Mouse (Mus musculus) gastrocnemius, postnatal 14 days (tissue): ENCODE results near the gene Clta. TPM values are rescaled to one million over a fixed set of nuclear protein-coding genes. Genes with fewer than 3 reads are reported as not detected.
A peak's percentile ranks its signal among the peaks of the same experiment; 100 is the strongest.
"Not testable (repeated sequence)": the region's sequence is repeated elsewhere in the genome, so short reads cannot be mapped to it uniquely, and the experiment has no call there.

Experiments used
- DNase-seq: peaks from one replicate; pipeline ENCODE4 v3.0.0; 2021; ENCODE audit warnings: mixed read lengths
- intact Hi-C: fragments of 180-260 bp; cut with DNase I; formaldehyde crosslinking; loops from one replicate; pipeline ENCODE4 v1.15.1; 2025; ENCODE audit warnings: low total_unique reads
- total RNA-seq, 2 experiments: library from RNA; stranded (reverse); gene quantifications; 2 replicates each; pipeline ENCODE4 v1.2.3; 2021

Clta gene
- total RNA-seq, 2 experiments from 2014 or later, result 65.7 to 75.0 TPM

DNA sequence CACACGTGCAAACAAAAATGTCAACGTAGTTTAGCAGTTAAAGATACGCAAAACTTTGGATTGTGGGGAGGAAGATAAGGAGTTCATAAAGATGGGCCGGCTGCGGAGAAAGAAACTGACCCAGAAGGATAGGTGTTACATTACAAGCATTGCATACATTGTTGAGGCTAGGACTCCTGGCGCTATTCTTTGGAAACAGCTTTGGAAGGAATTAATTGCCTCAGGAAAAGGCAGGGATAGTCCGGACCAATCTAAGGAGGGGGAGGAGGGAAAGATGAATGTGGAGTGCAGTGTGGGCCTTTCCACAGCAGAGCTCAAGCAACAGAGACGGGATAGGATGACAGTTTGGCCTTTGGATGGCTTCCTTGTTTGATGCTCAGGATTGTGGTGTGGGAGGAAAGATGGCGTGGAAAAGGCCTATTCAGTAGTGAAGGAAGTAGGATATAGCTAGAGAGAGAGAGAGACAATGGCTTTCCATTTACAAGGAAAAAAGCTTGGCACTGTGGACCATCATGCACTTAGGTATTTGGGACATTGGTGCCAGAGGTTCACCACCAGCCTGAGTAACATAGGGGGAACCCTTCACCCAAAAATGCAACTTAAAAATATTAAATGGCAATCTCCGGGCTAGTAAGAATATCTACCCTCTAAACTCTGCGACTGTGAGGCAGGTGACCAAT lies 9.3 kb downstream of the Clta start:
- DNase-seq, result no peak
- intact Hi-C loops, result no loop called here

DNA sequence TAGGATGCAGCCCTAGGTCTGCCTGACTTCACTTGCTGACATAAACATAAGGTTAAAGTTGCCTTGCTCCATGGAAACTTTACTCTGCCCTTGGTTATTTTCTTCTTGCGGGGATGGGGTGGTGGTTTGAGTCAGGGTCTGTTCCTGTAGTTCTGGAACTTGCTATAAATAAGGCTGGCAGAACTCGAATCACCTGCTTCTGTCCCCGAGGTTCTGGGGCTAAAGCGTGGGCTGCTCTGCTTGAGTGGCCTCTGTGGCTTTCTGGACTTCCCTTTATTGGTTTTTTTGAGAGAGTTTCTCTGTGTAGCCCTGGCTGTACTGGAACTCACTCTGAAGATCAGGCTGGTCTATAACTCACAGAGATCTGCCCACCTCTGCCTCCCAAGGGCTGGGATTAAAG lies 11.8 kb downstream of the Clta start:
- DNase-seq, result no peak
- intact Hi-C loops, result no loop called here

- intact Hi-C loops, result no loop called here
- no peak for DNase-seq
Measured at GRCm38 (mm10) chr4:44016791-44017190, 12.5 kb downstream of the Clta start.

DNA sequence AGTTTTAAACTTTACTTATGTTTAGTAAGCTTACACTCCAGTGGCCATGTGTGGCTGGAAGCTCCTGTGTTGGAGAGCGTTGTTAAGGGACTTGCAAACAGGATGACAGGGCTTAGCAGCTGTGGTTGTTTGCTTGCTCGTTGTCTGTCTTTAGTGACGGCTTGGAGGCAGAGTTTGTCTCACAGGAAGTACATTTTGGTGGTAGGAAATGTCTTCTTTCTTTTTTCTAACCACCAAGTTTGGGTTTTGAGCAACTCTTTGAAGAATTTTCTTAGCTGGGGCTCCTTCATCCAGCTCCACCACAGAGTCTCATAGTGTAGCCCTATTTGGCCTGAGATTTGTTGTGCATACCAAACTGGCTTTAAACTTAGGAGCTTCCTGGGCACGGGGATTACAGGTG lies 18.1 kb downstream of the Clta start:
- intact Hi-C loops, result no loop called here
- DNase-seq, result no peak

DNA sequence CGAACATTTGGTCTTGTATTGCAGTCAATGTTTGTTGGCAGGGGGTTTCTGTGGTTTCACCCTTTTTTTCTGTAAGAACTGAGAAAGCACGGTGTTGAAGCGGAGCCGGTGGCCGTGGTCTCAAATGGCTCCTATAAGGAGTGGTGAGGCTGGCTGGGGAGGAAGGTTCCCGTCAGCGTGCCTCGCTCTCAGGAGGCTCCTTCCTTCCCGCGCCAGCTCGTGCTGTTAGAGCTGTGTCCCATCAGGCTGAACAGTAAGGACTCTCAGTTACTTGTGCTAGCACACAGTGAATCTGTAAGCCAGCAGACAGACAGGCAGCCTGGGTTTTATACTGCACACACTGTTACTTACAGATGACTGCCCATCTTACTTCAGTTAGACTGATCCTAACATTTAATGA lies 18.5 kb downstream of the Clta start:
- DNase-seq, result no peak
- intact Hi-C loops, result no loop called here

DNA sequence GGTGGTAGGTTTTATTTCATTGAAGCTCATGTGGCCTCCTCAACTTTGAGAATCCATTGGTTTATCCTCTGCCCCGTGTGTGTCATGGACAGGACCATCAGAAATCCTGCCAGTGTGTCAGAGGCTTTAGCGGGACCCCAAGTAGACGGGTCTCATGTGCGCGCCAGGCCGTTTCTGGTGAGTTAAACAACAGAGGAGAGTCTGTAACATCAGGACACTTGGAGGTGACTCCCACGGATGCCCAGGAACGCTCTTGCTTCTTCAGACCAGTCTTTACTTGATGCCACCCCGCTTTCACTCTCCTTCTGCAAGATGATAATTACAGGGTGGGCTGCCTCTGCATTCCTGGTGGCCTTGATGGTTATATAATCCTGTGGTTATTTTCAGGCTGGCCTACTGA lies 19.4 kb downstream of the Clta start:
- intact Hi-C loops, result no loop called here
- no peak for DNase-seq

- intact Hi-C loops, result no loop called here
- DNase-seq, result no peak
Measured at GRCm38 (mm10) chr4:44024241-44024640, 20.0 kb downstream of the Clta start.

GRCm38 (mm10) chr4:44025570-44025969 lies 21.3 kb downstream of the Clta start:
- intact Hi-C loops, result no loop called here

GRCm38 (mm10) chr4:44028303-44029135 lies 24.3 kb downstream of the Clta start:
- DNase-seq, result no peak
- intact Hi-C loops, result no loop called here

More at GRCm38 (mm10) chr4:44025570-44025969, 21.3 kb downstream of the Clta start:
- DNase-seq, result no peak

GRCm38 (mm10) chr4:44029661-44030066 lies 25.4 kb downstream of the Clta start:
- peak; percentile 42 for DNase-seq
- intact Hi-C loops, result no loop called here

DNA sequence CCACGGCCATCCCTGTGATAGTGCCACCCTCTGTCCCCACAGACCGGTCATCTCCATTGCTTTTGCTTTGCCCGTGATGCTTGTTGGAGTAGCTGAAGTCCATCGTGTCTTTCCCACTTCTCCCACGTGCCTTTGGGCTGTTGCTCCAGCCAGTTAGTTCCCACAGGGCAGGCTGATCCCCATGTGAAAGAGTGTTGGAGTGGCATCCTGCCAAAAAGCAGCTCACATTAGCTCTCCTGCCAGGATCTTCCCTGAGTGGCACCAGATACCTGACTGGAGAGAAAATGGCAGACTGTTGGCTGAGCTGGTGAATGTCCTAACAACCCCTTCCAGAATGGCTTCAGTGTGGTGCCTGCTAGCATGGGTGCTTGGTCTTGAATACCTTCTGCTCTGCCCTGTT lies 27.3 kb downstream of the Clta start:
- no peak for DNase-seq
- intact Hi-C loops, result no loop called here

GRCm38 (mm10) chr4:44036455-44036854 lies 32.2 kb downstream of the Clta start:
- intact Hi-C loops, result no loop called here
- no peak for DNase-seq

- no peak for DNase-seq
Measured at GRCm38 (mm10) chr4:44040802-44041201, 36.5 kb downstream of the Clta start.

GRCm38 (mm10) chr4:44042429-44042828 lies 38.2 kb downstream of the Clta start:
- DNase-seq, result no peak
- intact Hi-C loops, result no loop called here

More at GRCm38 (mm10) chr4:44040802-44041201, 36.5 kb downstream of the Clta start:
- intact Hi-C loops, result no loop called here

DNA sequence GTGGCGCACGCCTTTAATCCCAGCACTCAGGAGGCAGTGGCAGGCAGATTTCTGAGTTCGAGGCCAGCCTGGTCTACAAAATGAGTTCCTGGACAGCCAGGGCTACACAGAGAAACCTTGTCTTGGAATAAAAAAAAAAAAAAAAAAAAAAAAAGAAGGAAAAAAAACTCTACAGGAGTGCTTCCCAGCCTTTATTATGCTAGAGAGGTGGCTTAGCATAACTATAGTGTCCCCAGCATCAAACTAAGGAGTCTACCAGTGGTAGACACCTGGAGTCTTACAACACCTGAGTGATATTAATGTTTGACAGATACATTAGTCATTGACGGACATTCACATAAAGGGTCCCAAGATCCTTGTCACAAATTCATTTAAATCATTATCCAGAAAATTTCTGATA lies 38.9 kb downstream of the Clta start:
- DNase-seq, intact Hi-C loops: not testable (repeated sequence)

DNA sequence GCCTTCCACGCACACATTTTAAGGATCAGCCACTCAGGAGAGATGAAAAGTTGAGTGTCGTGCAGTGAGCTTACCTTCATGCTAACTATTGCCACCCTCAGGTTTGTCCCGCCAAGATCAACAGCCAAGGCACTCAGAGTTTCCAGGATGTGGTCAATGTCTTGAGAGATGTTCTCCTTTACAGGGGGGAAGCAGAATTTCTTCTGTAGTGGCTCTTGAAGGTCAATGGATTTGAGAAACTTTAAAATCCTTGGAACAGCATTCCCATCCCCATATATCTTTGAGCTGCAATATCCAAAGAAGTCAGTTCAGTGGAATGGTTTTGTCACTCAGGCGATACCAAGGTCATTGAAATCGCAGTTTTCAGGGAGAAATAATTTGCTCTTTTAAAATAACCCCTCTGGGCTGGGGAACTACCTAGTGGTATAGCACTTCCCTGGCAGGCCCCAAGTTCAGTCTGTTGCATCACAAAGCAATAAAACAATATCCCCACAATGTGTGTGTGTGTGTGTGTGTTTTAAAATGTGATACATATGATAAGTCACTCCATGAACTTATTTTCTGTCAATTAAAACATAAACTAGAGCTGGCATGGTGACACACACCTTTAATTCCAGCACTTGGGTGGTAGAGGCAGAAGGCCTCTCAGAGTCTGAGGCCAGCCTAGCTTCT lies 40.6 kb downstream of the Clta start:
- intact Hi-C loops, result no loop called here
- DNase-seq, result no peak

GRCm38 (mm10) chr4:44046066-44046465 lies 41.8 kb downstream of the Clta start:
- no peak for DNase-seq
- intact Hi-C loops, result no loop called here

DNA sequence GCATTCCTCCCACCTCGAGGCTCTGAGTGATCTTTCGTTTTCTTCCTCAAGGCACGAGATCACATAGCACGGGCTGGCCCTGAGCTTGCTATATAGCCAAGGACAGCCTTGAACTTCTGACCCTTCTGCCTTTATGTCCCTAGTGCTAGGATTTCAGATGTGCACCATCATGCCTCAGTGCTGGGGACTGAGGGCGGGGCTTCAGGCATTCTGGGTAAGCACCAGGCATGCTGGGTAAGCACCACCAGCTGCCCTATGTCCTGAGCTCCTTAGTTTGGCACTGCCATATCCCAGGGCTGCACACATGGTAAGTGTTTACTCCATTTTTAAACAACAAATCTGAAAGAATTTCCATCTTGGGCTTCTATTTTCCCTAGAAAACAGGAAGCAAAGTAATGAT lies 45.6 kb downstream of the Clta start:
- no peak for DNase-seq
- intact Hi-C loops, result no loop called here

DNA sequence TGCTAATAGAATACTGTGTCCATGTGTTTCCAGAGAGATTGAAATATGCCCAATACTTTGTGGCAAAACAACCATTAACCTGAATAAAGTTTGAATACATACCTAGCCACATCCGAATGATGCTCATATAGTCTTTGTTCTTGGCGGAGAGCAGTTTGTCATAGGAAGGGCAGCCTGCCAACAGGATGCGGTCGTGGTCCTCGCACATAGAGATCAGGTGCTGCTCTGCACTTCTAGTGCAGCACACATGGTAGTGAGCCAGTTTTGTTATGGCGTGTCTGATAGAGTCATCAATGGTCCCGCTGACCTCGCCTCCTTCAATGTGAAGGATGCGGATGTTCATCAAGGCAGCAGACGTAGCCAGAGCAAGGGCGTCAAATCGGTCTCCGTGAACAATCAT lies 55.4 kb downstream of the Clta start:
- intact Hi-C loops, result no loop called here
- no peak for DNase-seq

DNA sequence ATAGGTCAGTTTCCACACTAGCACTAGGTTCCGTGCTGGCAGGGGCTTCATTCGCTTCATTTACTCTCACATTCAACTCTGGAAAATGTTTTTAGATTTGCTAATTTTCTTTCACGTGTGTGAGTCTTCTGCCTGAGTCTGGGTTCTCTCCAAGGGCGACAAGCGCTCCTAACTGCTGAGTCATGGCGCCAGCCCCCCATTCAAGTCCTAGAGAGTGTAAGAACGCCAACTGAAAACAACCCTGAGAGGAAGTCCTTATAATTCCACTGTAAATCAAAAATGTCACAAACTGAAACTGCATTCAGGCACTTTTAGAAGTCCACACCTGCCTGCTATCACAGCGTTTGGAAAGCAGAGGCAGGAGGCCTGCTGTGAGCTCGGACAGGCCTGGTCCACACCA lies 57.8 kb downstream of the Clta start:
- no peak for DNase-seq
- intact Hi-C loops, result no loop called here

DNA sequence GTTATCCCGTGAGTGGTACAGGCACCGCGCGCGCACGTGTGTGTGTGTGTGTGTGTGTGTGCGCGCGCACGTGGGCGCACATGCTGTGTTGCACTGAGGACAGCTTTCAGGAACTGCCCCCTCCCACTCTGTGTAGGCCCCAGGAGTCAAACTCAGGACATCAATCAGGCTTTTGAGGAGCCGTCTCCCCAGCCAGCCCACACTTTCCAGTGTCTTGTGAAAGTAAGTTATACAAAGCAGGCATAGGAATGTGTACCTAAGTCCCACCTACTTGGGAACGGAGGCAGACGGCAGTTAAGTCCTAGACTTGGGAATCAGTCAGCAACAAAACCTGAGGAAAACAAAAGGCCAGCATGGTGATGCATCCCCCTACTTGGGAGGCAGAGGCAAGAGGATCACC lies 58.6 kb downstream of the Clta start:
- intact Hi-C loops, result no loop called here
- no peak for DNase-seq
